Mouse (Mus musculus): ENCODE results near the gene Naif1. TPM values are rescaled to one million over a fixed set of nuclear protein-coding genes. Genes with fewer than 3 reads are reported as not detected.

Naif1 gene
- polyA plus RNA-seq (2012; rRNA removed), result 5.2 and 5.3 TPM in 2 replicates

- DNase-seq (ENCODE audit: low read depth), result no peak
Observed at GRCm38 (mm10) chr2:32449761-32450754, at the start of gene Naif1. TSS of gene Naif1 (plus strand) at chr2:32450457.

- no peak for DNase-seq (ENCODE audit: low read depth)
Observed at GRCm38 (mm10) chr2:32404663-32405062, 45.6 kb upstream of the Naif1 start.

GRCm38 (mm10) chr2:32407144-32407824 is 43.0 kb upstream of the Naif1 start:
- no peak for DNase-seq (ENCODE audit: low read depth)

GRCm38 (mm10) chr2:32408429-32409424 is 41.5 kb upstream of the Naif1 start:
- DNase-seq (ENCODE audit: low read depth), result no peak

GRCm38 (mm10) chr2:32411407-32411806 is 38.9 kb upstream of the Naif1 start:
- DNase-seq (ENCODE audit: low read depth), result no peak

- DNase-seq (ENCODE audit: low read depth), result no peak
Observed at GRCm38 (mm10) chr2:32412742-32413531, 37.3 kb upstream of the Naif1 start.

GRCm38 (mm10) chr2:32413936-32414335 is 36.3 kb upstream of the Naif1 start:
- DNase-seq (ENCODE audit: low read depth), result no peak

GRCm38 (mm10) chr2:32415801-32416200 is 34.5 kb upstream of the Naif1 start:
- no peak for DNase-seq (ENCODE audit: low read depth)

GRCm38 (mm10) chr2:32416556-32416955 is 33.7 kb upstream of the Naif1 start:
- DNase-seq (ENCODE audit: low read depth), result no peak

GRCm38 (mm10) chr2:32417486-32417885 is 32.8 kb upstream of the Naif1 start:
- DNase-seq (ENCODE audit: low read depth), result no peak

GRCm38 (mm10) chr2:32418430-32419151 is 31.7 kb upstream of the Naif1 start:
- no peak for DNase-seq (ENCODE audit: low read depth)

- DNase-seq (ENCODE audit: low read depth), result no peak
Observed at GRCm38 (mm10) chr2:32419359-32419758, 30.9 kb upstream of the Naif1 start.

- no peak for DNase-seq (ENCODE audit: low read depth)
Observed at GRCm38 (mm10) chr2:32420066-32420608, 30.1 kb upstream of the Naif1 start.

- no peak for DNase-seq (ENCODE audit: low read depth)
Observed at GRCm38 (mm10) chr2:32420647-32421046, 29.6 kb upstream of the Naif1 start.

GRCm38 (mm10) chr2:32421851-32422251 is 28.4 kb upstream of the Naif1 start:
- no peak for DNase-seq (ENCODE audit: low read depth)

- no peak for DNase-seq (ENCODE audit: low read depth)
Observed at GRCm38 (mm10) chr2:32423481-32424331, 26.6 kb upstream of the Naif1 start.

- DNase-seq (ENCODE audit: low read depth), result no peak
Observed at GRCm38 (mm10) chr2:32424796-32425195, 25.5 kb upstream of the Naif1 start.

- DNase-seq (ENCODE audit: low read depth), result no peak
Observed at GRCm38 (mm10) chr2:32425568-32425967, 24.7 kb upstream of the Naif1 start.

GRCm38 (mm10) chr2:32426141-32426540 is 24.1 kb upstream of the Naif1 start:
- no peak for DNase-seq (ENCODE audit: low read depth)

Data from gonadal fat pad, adult 2 months (tissue).